Mouse (Mus musculus): Measurements from ENCODE around the gene Tmem212.

The Tmem212 gene

GRCm38 (mm10) chr3:27843266-27843665, 52.9 kb downstream of the Tmem212 start:
- DNase-seq (ENCODE audit: low read depth, low spot score), result no peak

GRCm38 (mm10) chr3:27842856-27843255, 53.3 kb downstream of the Tmem212 start:
- no peak for DNase-seq (ENCODE audit: low read depth, low spot score)

- no peak for DNase-seq (ENCODE audit: low read depth, low spot score)
These were observed 55.9 kb downstream of the Tmem212 start for GRCm38 (mm10) chr3:27840311-27840710.

GRCm38 (mm10) chr3:27839795-27840194, 56.4 kb downstream of the Tmem212 start:
- no peak for DNase-seq (ENCODE audit: low read depth, low spot score)

- DNase-seq (ENCODE audit: low read depth, low spot score), result no peak
These were observed 56.9 kb downstream of the Tmem212 start for GRCm38 (mm10) chr3:27839231-27839630.

- no peak for DNase-seq (ENCODE audit: low read depth, low spot score)
These were observed 59.9 kb downstream of the Tmem212 start for GRCm38 (mm10) chr3:27836297-27836696.

GRCm38 (mm10) chr3:27835786-27836185, 60.4 kb downstream of the Tmem212 start:
- no peak for DNase-seq (ENCODE audit: low read depth, low spot score)

DNA sequence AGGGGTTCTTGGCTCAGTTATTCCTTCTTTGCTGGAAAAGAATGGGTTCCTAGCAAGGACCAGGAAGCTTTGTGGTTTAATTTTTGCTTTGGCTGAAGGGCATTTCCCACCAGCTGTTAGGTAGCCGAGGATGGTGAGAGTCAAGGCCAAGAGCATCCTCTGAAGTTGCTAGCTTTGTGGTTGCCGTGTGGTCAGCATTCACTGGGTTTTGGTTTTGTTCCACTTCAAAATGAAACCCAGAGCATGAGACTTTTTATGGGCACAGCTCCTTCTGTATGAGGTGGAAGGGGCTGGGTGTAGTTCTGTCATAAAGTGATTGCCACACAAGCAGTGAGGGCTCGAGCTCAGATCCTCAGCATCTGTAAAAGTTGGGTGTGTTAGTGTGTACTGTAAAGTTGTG, 67.4 kb downstream of the Tmem212 start:
- DNase-seq (ENCODE audit: low read depth, low spot score), result no peak

- DNase-seq (ENCODE audit: low read depth, low spot score), result no peak
These were observed 68.9 kb downstream of the Tmem212 start for GRCm38 (mm10) chr3:27827236-27827635.

DNA sequence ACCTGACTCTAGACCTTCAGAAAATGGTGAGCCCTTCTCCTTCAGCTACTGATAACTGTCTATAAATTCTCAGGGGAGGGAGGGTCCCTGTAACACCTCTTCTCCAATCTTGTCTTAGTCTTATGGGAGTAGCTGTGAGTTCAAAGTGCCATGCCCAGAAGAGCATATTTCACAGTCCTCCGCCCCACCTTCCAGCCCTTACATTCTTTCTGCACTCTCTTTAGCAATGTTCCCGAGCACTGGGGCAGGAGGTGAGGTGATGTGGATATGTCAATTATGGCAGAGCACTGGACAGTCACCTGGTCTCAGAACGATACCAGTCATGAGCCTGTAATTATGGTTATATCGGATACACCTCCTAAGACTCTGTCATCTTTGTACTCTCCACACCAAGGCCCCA, 70.2 kb downstream of the Tmem212 start:
- DNase-seq (ENCODE audit: low read depth, low spot score), result no peak

All from skeletal muscle tissue, adult 2 months (tissue).